7 mouse cellular contexts compared by ENCODE assay signal in the genomic region with DNA sequence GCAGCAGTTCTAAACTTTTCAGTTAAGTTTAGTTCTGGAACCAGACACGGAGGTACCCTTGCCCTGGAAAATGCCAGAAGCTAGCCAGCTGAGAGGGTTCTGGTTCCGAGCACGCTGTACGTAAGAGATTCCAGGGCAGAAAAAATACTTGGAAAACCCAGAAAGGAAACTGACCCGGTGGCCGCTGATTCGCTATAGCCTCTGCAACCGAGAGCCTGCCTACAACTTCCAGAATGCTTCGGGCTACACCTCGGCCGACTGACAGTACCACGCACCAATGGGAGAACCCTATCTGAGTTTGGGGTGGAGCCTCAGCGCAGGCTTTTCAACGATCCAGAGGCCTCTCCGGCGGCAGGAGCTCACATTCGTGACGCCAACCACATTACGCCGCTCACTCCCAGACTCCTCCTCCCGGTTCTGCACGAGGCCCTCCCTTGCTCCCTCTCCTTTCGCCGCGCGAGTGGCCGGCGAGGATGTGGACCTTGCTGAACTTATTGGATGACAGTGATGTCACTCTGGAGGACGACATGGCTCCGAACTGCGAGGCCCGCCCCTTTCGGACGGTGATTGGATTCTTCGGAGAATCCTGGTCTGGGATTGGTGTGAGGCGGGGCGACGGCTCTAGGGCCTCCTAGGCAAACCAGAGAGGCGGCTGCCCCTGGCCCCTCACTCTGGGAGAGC. TPM values are rescaled to one million over a fixed set of nuclear protein-coding genes. Genes with fewer than 3 reads are reported as not detected.
DNase-seq lines count a peak whose midpoint lies in the region; ATAC-seq lines count a peak whose summit lies in the region.

A gene (plus strand): TSS at position 378 of the 681 bp plus-strand sequence.

- H3K4me3 ChIP-seq in intestine, embryonic 16.5 days (ENCODE audit: low read length), result peak within 1 kb of the TSS; percentile 64
- peak within 1 kb of the TSS; percentile 57 for H3K4me3 ChIP-seq in midbrain, embryonic 11.5 days (ENCODE audit: low read depth, low read length)

- intact Hi-C loops in left cerebral cortex, postnatal 36 days (cut with DNase I), result no loop called here

- peak within 1 kb of the TSS; percentile 76 for H3K4me2 ChIP-seq in intestine, embryonic 16.5 days (ENCODE audit: low read depth, low read length)
- peak within 1 kb of the TSS; percentile 62 for H3K4me2 ChIP-seq in midbrain, embryonic 11.5 days

- H3K27ac ChIP-seq in intestine, embryonic 16.5 days (ENCODE audit: low read length), result peak within 1 kb of the TSS; percentile 60
- peak within 1 kb of the TSS; percentile 57; the same call in 1 of the 2 replicates for H3K27ac ChIP-seq in midbrain, embryonic 11.5 days (ENCODE audit: low read depth, low read length)

- H3K9me3 ChIP-seq in intestine, embryonic 16.5 days (ENCODE audit: control insufficient read depth, low read length), result no peaks in the 10 kb centered on the region
- H3K9me3 ChIP-seq in midbrain, embryonic 11.5 days (ENCODE audit: control insufficient read depth, low read length), result no peaks in the 10 kb centered on the region

- peak; percentile 99 for ATAC-seq in intestine, embryonic 16.5 days
- ATAC-seq in midbrain, embryonic 11.5 days (ENCODE audit: low FRiP score), result peak; percentile 98

- H3K4me1 ChIP-seq in intestine, embryonic 16.5 days (ENCODE audit: control insufficient read depth, insufficient read depth, low read length), result peaks cover 18% of the 10 kb centered on the region
- peaks cover 12% of the 10 kb centered on the region for H3K4me1 ChIP-seq in midbrain, embryonic 11.5 days (ENCODE audit: control insufficient read depth, insufficient read depth, low read length)

- DNase-seq in adrenal gland, adult 8-10 months, result peak; percentile 100
- peak; percentile 97 for DNase-seq in embryo, embryonic 9.5 days (ENCODE audit: extremely low spot score)
- peak; percentile 92 to 98 for DNase-seq in gastrocnemius, postnatal 4 days (ENCODE audit: low spot score in 2 of 2)
- DNase-seq in left cerebral cortex, postnatal 36 days (ENCODE audit: low spot score in 2 of 2), result peak; percentile 99
- peak; percentile 99 for DNase-seq in midbrain, embryonic 11.5 days (ENCODE audit: low spot score, missing footprints)
- peak; percentile 99 for DNase-seq in skeletal muscle tissue, adult 2 months (ENCODE audit: low read depth, low spot score)

- no peaks in the 10 kb centered on the region for H3K36me3 ChIP-seq in intestine, embryonic 16.5 days (ENCODE audit: control insufficient read depth, insufficient read depth, low read length)
- H3K36me3 ChIP-seq in midbrain, embryonic 11.5 days (ENCODE audit: control insufficient read depth, insufficient read depth, low read length), result peaks cover 2% of the 10 kb centered on the region; the same call in 1 of the 2 replicates

- under 1% methylated on average over 39 of the region's 39 CpGs for WGBS in intestine, embryonic 16.5 days
- under 1% methylated on average over 39 of the region's 39 CpGs for WGBS in midbrain, embryonic 11.5 days

- no peaks in the 10 kb centered on the region for H3K27me3 ChIP-seq in intestine, embryonic 16.5 days (replicated peaks; ENCODE audit: control insufficient read depth, insufficient read depth, low read length)
- no peaks in the 10 kb centered on the region for H3K27me3 ChIP-seq in midbrain, embryonic 11.5 days (ENCODE audit: control insufficient read depth, insufficient read depth, low read length)

- peak within 1 kb of the TSS; percentile 78 for H3K9ac ChIP-seq in intestine, embryonic 16.5 days (ENCODE audit: low read depth, low read length)
- peak within 1 kb of the TSS; percentile 70 for H3K9ac ChIP-seq in midbrain, embryonic 11.5 days (ENCODE audit: low read length)

RNA-seq across cellular contexts. Expression of the gene that starts here (rescaled TPM):
- total RNA-seq in adrenal gland, adult 8-10 months (2022), result 1 to 10 TPM; 4.6 to 5.4 (median 5.2) TPM
- total RNA-seq in gastrocnemius, postnatal 4 days (2021), result 10 to 100 TPM; 15.1 to 15.9 TPM
- 4.3 and 4.4 TPM in 2 replicates for polyA plus RNA-seq in intestine, embryonic 16.5 days (2015; fragmentation: Nextera tagmentation; extraction: Ambion mirVana)
- total RNA-seq in left cerebral cortex, postnatal 36 days (2021), result 10 to 100 TPM in 1 of 2 experiments, 1 to 10 TPM in 1; 9.3 to 11.6 TPM
- 3.9 and 4.0 TPM in 2 replicates for polyA plus RNA-seq in midbrain, embryonic 11.5 days (2014; fragmentation: Nextera tagmentation; extraction: Ambion mirVana)

Comparison
In these comparisons a context has a peak if more than half of its experiments do, and no peak if none do; other contexts are left out.
1. Peak in every context shown above with its lines: DNase-seq, ATAC-seq, H3K4me3 ChIP-seq and H3K27ac ChIP-seq.